Mouse (Mus musculus): ENCODE data around the gene Nhlrc4. TPM values are rescaled to one million over a fixed set of nuclear protein-coding genes. Genes with fewer than 3 reads are reported as not detected.

The Nhlrc4 gene
- polyA plus RNA-seq (2014; fragmentation: Nextera tagmentation; extraction: Ambion mirVana), result 0.11 and 0.38 TPM in 2 replicates

DNA sequence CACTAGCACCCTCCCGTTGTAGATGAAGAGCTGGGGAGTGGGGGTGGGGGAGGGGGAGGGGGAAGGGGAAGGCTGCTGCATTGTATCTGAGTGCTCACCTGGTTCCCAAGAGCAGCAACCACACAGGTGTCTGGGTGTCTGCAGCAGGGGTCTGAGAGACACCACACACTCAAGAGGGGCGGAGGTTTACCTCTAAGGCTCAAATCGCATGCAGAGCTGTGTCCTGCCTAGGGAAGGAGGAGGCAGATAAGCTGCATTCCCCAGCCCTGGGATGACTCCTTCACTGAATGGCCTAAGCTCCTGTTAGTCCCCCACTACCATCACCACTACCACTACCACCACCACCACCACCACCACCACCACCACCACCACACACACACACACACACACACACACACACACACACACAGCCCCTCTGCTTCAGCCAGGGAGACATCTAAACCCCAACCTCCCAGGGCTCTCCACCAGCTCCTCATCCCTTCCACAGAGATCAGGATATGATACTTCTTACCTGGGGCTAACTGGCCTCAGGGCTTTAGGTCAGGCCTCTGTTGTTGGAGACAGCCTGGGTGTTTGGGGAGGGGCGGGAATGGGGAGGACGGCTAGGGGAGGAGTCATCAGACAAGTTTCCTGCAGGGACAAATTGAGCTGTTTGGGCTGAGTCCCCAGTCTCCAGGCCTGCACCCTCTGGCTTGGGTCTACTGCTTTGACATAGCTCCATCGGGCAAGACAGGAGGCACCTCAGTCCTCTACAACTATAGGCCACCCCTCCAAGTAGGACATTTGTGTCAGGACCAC lies at the start of gene Nhlrc4, which contains the start of gene Pigq:
Nhlrc4 (minus strand) TSS at position 596 of the 798 bp plus-strand sequence.
Pigq (minus strand) TSS at position 571 of the 798 bp plus-strand sequence.
- no peak within 1 kb of the TSS for H3K27ac ChIP-seq (ENCODE audit: low read depth, low read length)
- H3K9me3 ChIP-seq (ENCODE audit: control insufficient read depth, low read length), result no peaks in the 10 kb centered on the region
- no peak within 1 kb of the TSS for H3K4me2 ChIP-seq (ENCODE audit: low read depth)
- H3K9ac ChIP-seq (ENCODE audit: low read length), result no peak within 1 kb of the TSS
- H3K4me3 ChIP-seq (ENCODE audit: low read depth, low read length), result no peak within 1 kb of the TSS
- ATAC-seq (ENCODE audit: insufficient read depth, low FRiP score, low TSS enrichment), result no peak
- H3K27me3 ChIP-seq (ENCODE audit: control insufficient read depth, insufficient read depth, low read length), result no peaks in the 10 kb centered on the region
- no peaks in the 10 kb centered on the region for H3K36me3 ChIP-seq (ENCODE audit: control insufficient read depth, insufficient read depth, low read length)
- no peak for DNase-seq (ENCODE audit: low spot score)
- WGBS, result 63% methylated on average over 5 of the region's 6 CpGs
- no peaks in the 10 kb centered on the region for H3K4me1 ChIP-seq (ENCODE audit: control insufficient read depth, insufficient read depth, low read length)

DNA sequence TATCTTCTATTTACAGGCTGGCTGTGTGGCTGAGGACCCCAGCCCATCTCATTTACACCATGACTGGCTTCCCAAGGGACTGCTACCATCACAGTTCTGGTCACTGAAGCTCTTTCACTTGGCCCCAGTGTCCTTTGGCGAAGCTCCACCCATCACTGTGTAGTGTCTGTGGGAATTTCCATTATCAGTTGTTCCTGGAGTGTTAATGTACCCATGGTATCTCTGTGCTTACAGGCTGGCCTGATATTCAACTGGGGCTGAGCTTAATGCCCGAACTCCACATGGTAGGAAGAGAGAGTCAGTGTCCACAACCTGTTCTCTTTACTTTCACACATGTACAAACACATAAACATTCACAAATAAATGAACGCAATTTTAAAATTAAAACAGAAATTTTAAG lies 48.7 kb upstream of the Nhlrc4 start:
- WGBS, result 96% methylated on average over 3 of the region's 3 CpGs

DNA sequence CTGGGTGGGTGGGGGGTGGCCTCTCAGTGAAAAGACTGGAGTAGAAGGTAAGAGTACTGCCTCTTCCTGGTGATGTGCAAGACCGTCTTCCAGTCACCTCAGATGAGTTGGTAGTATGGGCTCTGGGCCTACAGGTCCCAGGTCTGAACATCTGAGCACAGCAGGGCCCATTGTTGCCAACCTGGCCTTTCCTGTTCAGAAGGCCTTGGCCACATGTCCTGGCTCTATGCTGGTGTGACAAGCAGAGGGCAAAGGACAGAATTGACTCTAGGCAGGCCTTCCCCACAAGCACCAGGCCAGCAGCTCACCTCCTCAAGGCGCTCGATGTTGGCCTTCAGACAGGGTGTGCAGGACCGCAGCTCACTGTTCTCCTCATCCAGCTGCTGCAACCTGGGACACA lies 47.5 kb upstream of the Nhlrc4 start:
- Histone ChIP-seq H3K4me2 (ENCODE audit: low read depth) (no peak overlapping the region), H3K9me3 (ENCODE audit: control insufficient read depth, low read length) (no peaks in the 10 kb centered on the region), H3K4me1 (ENCODE audit: control insufficient read depth, insufficient read depth, low read length) (no peaks in the 10 kb centered on the region), H3K27ac (ENCODE audit: low read depth, low read length) (no peak overlapping the region), H3K36me3 (ENCODE audit: control insufficient read depth, insufficient read depth, low read length) (peaks cover 19% of the 10 kb centered on the region), H3K9ac (ENCODE audit: low read length) (no peak overlapping the region), H3K4me3 (ENCODE audit: low read depth, low read length) (no peak overlapping the region), H3K27me3 (ENCODE audit: control insufficient read depth, insufficient read depth, low read length) (no peaks in the 10 kb centered on the region)
- no peak for ATAC-seq (ENCODE audit: insufficient read depth, low FRiP score, low TSS enrichment)
- WGBS, result 96% methylated on average over 4 of the region's 4 CpGs
- no peak for DNase-seq (ENCODE audit: low spot score)

More for the DNA sequence above, 48.7 kb upstream of the Nhlrc4 start:
- Histone ChIP-seq H3K4me2 (ENCODE audit: low read depth) (no peak overlapping the region), H3K9me3 (ENCODE audit: control insufficient read depth, low read length) (no peaks in the 10 kb centered on the region), H3K36me3 (ENCODE audit: control insufficient read depth, insufficient read depth, low read length) (peaks cover 19% of the 10 kb centered on the region), H3K27ac (ENCODE audit: low read depth, low read length) (no peak overlapping the region), H3K27me3 (ENCODE audit: control insufficient read depth, insufficient read depth, low read length) (no peaks in the 10 kb centered on the region), H3K4me1 (ENCODE audit: control insufficient read depth, insufficient read depth, low read length) (no peaks in the 10 kb centered on the region), H3K4me3 (ENCODE audit: low read depth, low read length) (no peak overlapping the region), H3K9ac (ENCODE audit: low read length) (no peak overlapping the region)
- DNase-seq (ENCODE audit: low spot score), result no peak
- no peak for ATAC-seq (ENCODE audit: insufficient read depth, low FRiP score, low TSS enrichment)

DNA sequence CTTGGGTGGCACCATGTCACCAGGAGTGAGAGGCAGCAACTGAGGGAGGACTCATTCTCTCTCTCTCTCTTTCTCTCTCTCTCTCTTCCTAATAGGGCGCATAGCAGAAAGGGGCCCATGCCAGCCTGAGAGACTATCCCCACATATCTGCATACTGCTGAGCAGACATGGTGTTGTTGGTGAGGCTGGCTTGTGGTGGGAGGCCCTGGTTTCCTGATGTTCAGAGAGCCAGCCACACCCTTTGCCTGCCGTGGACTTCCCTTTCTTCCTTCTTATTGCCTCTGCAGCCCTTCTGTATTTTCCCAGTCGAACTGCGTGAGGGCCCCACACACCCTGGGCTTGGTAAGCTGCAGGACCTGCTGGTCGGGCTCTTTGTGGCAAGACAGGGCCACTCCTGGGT lies 45.6 kb upstream of the Nhlrc4 start:
- ATAC-seq (ENCODE audit: insufficient read depth, low FRiP score, low TSS enrichment) (no peak), DNase-seq (ENCODE audit: low spot score) (no peak)
- no peak overlapping the region for H3K4me3 ChIP-seq (ENCODE audit: low read depth, low read length)
- H3K27ac ChIP-seq (ENCODE audit: low read depth, low read length), result no peak overlapping the region
- no peak overlapping the region for H3K9ac ChIP-seq (ENCODE audit: low read length)
- no peaks in the 10 kb centered on the region for H3K27me3 ChIP-seq (ENCODE audit: control insufficient read depth, insufficient read depth, low read length)
- H3K4me2 ChIP-seq (ENCODE audit: low read depth), result no peak overlapping the region
- no peaks in the 10 kb centered on the region for H3K9me3 ChIP-seq (ENCODE audit: control insufficient read depth, low read length)
- 88% methylated on average over 5 of the region's 5 CpGs for WGBS
- H3K36me3 ChIP-seq (ENCODE audit: control insufficient read depth, insufficient read depth, low read length), result peaks cover 19% of the 10 kb centered on the region
- no peaks in the 10 kb centered on the region for H3K4me1 ChIP-seq (ENCODE audit: control insufficient read depth, insufficient read depth, low read length)

DNA sequence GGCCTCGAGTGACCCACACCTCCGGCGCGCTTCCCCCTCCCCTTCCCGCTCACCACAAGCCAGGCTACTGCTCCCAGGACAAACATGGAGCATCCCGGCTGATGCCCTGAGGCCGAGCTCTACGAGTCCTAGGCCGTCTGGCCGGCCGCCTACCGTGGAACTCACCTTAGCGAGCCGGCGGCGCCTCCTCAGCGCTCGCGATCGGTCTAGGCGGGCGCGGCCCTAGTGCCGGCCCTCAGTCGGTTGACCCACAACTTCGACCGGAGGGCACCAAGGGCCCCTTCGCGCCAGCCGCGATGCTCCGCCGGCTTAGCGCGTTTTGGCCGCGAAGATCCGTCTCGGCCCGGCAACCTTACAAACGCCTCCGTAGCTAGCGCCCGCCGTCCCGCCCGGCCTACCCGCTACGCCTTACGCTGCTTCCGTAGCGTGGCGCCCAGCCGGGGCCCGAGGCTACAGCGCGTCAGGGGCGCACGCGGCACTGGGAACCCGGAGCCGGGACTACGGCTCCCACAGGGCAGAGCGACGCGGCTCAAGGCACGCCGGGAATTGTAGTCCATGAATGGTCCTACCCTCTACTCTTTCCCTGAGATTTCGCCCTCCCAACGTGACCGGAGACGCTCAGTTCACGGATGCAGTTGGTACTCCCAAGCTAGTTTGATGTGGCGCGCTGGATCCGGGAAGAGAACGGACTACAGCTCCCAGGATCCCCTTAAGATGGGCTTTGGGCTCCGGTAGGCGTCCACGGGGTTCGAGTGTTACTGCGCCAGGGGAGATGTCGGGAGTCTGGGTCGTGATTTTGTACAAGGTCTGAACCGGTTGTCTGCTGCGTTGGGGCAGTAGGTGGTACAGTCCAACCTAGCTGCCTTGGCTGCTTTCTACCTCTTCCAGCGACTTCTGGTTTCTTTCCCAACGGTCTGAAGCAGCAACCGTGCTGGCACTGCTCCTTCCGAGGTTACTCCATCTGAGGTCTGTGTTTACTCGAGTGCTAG lies 40.8 kb upstream of the Nhlrc4 start, which contains the start of gene Capn15:
Capn15 (minus strand) TSS at position 491 of the 989 bp plus-strand sequence.
- ATAC-seq (ENCODE audit: insufficient read depth, low FRiP score, low TSS enrichment), result peak; percentile 99

DNA sequence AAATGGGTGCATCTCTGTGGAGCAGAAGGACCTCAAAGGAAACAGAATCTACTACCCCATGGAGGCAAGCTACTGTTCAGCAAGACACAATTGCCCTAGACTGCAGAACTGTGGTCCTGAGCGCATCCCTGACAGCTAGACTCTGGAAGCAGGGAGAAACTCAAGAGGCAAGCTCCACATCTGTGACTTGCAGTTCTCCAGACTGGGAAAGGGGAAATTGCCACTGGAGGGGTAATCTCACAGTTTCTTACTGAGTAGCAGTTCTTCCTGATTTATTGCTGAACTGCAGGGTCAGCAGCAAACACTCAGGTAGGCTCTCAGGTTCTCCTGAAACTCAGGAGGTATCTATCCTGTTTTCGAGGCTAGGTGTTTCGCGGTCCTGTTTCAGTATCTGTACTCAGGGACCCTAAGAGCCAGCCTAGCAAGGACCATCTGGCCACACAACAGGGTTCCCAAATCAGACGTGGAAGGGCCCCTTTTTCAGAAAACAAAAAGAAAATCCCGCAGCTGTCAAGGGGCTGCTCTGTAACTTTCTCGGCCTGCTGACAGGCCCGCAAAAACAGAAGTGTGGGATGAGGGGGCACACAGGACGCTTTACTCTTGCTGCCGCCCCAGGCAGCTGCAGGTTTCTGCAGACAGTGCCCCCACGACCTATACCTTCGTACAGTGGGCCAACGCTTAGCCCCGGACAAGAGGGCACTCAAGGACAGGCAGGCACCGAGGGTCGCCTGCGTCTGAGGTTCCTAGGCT lies 40.0 kb upstream of the Nhlrc4 start:
- Histone ChIP-seq H3K27me3 (ENCODE audit: control insufficient read depth, insufficient read depth, low read length) (no peaks in the 10 kb centered on the region), H3K36me3 (ENCODE audit: control insufficient read depth, insufficient read depth, low read length) (no peaks in the 10 kb centered on the region), H3K27ac (ENCODE audit: low read depth, low read length) (peak overlapping the region; percentile 82), H3K4me2 (ENCODE audit: low read depth) (peak overlapping the region; percentile 85), H3K4me3 (ENCODE audit: low read depth, low read length) (peak overlapping the region; percentile 72), H3K9me3 (ENCODE audit: control insufficient read depth, low read length) (no peaks in the 10 kb centered on the region), H3K9ac (ENCODE audit: low read length) (peak overlapping the region; percentile 89), H3K4me1 (ENCODE audit: control insufficient read depth, insufficient read depth, low read length) (peaks cover 4% of the 10 kb centered on the region; the same call in 1 of the 2 replicates)
- WGBS, result 11% methylated on average over 17 of the region's 17 CpGs
- DNase-seq (ENCODE audit: low spot score), result no peak
- ATAC-seq (ENCODE audit: insufficient read depth, low FRiP score, low TSS enrichment), result no peak; the same call in 1 of the 2 replicates

More for the DNA sequence above, 40.8 kb upstream of the Nhlrc4 start, which contains the start of gene Capn15:
- Histone ChIP-seq H3K4me3 (ENCODE audit: low read depth, low read length) (peak within 1 kb of the TSS; percentile 72), H3K27me3 (ENCODE audit: control insufficient read depth, insufficient read depth, low read length) (no peaks in the 10 kb centered on the region), H3K4me2 (ENCODE audit: low read depth) (peak within 1 kb of the TSS; percentile 85), H3K36me3 (ENCODE audit: control insufficient read depth, insufficient read depth, low read length) (peaks cover 6% of the 10 kb centered on the region; the same call in 1 of the 2 replicates), H3K4me1 (ENCODE audit: control insufficient read depth, insufficient read depth, low read length) (peaks cover 4% of the 10 kb centered on the region; the same call in 1 of the 2 replicates), H3K9ac (ENCODE audit: low read length) (peak within 1 kb of the TSS; percentile 89), H3K9me3 (ENCODE audit: control insufficient read depth, low read length) (no peaks in the 10 kb centered on the region), H3K27ac (ENCODE audit: low read depth, low read length) (peak within 1 kb of the TSS; percentile 82)
- WGBS, result under 1% methylated on average over 91 of the region's 91 CpGs
- peak; percentile 97 for DNase-seq (ENCODE audit: low spot score)

DNA sequence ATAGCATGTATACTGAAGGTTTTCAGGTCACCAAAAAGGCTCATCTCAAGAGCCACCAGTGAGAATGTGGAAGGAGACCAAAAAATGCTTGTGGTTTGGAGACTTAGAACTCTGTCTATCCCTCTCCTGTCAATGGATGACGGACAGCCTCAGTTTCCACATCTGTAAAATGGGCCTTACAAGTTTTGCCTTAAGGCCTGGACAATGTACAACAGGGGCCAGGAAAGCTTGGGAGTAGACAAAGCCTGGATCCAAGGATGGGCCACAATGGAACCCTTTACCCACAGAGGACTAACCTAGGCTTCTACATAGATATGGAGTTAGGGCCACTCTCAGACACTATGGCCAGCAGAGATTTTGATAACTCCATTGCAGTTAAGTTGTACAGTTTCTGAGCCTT lies 39.3 kb upstream of the Nhlrc4 start:
- Histone ChIP-seq H3K9ac (ENCODE audit: low read length) (peak overlapping the region; percentile 89; the same call in 1 of the 2 replicates), H3K36me3 (ENCODE audit: control insufficient read depth, insufficient read depth, low read length) (no peaks in the 10 kb centered on the region), H3K4me3 (ENCODE audit: low read depth, low read length) (peak overlapping the region; percentile 72), H3K4me1 (ENCODE audit: control insufficient read depth, insufficient read depth, low read length) (peaks cover 4% of the 10 kb centered on the region; the same call in 1 of the 2 replicates), H3K4me2 (ENCODE audit: low read depth) (peak overlapping the region; percentile 85), H3K27ac (ENCODE audit: low read depth, low read length) (no peak overlapping the region), H3K27me3 (ENCODE audit: control insufficient read depth, insufficient read depth, low read length) (no peaks in the 10 kb centered on the region), H3K9me3 (ENCODE audit: control insufficient read depth, low read length) (no peaks in the 10 kb centered on the region)
- WGBS, result 97% methylated on average over 1 of the region's 1 CpGs
- no peak for ATAC-seq (ENCODE audit: insufficient read depth, low FRiP score, low TSS enrichment)
- no peak for DNase-seq (ENCODE audit: low spot score)

DNA sequence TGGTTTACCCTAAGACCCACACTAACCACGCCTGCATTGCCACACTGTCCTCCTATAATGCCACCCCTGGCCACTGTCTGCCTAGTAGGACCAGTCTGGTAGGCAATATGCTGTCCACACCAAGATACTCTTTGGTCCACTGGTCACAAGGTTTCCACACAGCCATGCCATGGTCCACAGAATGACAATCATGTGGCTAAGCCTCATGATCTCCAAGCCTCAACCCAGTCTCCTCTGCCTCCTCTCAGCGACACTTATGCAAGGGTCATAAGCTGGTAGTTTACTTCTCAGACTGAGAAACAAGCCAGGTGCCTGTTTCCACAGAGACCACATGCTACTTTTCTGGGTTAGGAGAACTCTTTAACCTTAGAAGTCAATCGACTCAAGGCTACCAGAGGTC lies 38.2 kb upstream of the Nhlrc4 start:
- DNase-seq (ENCODE audit: low spot score), result no peak
- H3K9me3 ChIP-seq (ENCODE audit: control insufficient read depth, low read length), result no peaks in the 10 kb centered on the region
- H3K27ac ChIP-seq (ENCODE audit: low read depth, low read length), result no peak overlapping the region
- no peaks in the 10 kb centered on the region for H3K27me3 ChIP-seq (ENCODE audit: control insufficient read depth, insufficient read depth, low read length)
- no peak for ATAC-seq (ENCODE audit: insufficient read depth, low FRiP score, low TSS enrichment)
- H3K36me3 ChIP-seq (ENCODE audit: control insufficient read depth, insufficient read depth, low read length), result no peaks in the 10 kb centered on the region
- H3K4me2 ChIP-seq (ENCODE audit: low read depth), result no peak overlapping the region
- H3K4me1 ChIP-seq (ENCODE audit: control insufficient read depth, insufficient read depth, low read length), result peaks cover 4% of the 10 kb centered on the region; the same call in 1 of the 2 replicates
- H3K9ac ChIP-seq (ENCODE audit: low read length), result no peak overlapping the region
- WGBS, result 90% methylated on average over 3 of the region's 3 CpGs
- H3K4me3 ChIP-seq (ENCODE audit: low read depth, low read length), result no peak overlapping the region

All from neural tube, embryonic 11.5 days (tissue).